Mouse (Mus musculus) forebrain, embryonic 10.5 days (tissue): ENCODE results near the gene Tmprss6. TPM values are rescaled to one million over a fixed set of nuclear protein-coding genes. Genes with fewer than 3 reads are reported as not detected.
A peak's percentile ranks its signal among the peaks of the same experiment; 100 is the strongest.

Experiments
- DNase-seq: peaks from one replicate; pipeline ENCODE4 v3.0.0-alpha.2; 2017; ENCODE audit warnings: low spot score; ENCODE audit errors: extremely low spot score
- H3K27ac ChIP-seq: fragments of 300-500 bp; sonication (generic); 2 replicates; pipeline ENCODE4 v1.5.1; 2016; ENCODE audit warnings: mild to moderate bottlenecking
- H3K27me3 ChIP-seq: fragments of 300-500 bp; sonication (generic); 2 replicates; pipeline ENCODE4 v1.6.1; 2016; ENCODE audit warnings: mild to moderate bottlenecking; ENCODE audit not compliant: poor library complexity, severe bottlenecking
- H3K36me3 ChIP-seq: fragments of 300-500 bp; sonication (generic); replicated peaks from 2 replicates; pipeline ENCODE4 v1.6.1; 2016; ENCODE audit warnings: mild to moderate bottlenecking, moderate library complexity
- H3K4me1 ChIP-seq: fragments of 300-500 bp; sonication (generic); 2 replicates; pipeline ENCODE4 v1.6.1; 2016
- H3K4me3 ChIP-seq: fragments of 300-500 bp; sonication (generic); 2 replicates; pipeline ENCODE4 v1.5.1; 2016; ENCODE audit warnings: mild to moderate bottlenecking, moderate library complexity
- H3K9me3 ChIP-seq: fragments of 300-500 bp; sonication (generic); 2 replicates; pipeline ENCODE4 v1.6.1; 2016; ENCODE audit warnings: mild to moderate bottlenecking, moderate library complexity
- WGBS: fragments of 180-500 bp; shearing (Covaris S2); methylation state at CpG from one replicate; pipeline ENCODE4 v1.1.7; 2016; 5-methylcytosine and 5-hydroxymethylcytosine counted together
- polyA plus RNA-seq: library from polyadenylated mRNA; unstranded; fragments of >200 nt; fragmentation: Nextera tagmentation; extraction: Ambion mirVana; gene quantifications from 2 replicates; pipeline ENCODE4 v1.2.1, GENCODE M21; 2016

The Tmprss6 gene
- polyA plus RNA-seq, 1 experiment from 2014 or later: 0.30 TPM

DNA sequence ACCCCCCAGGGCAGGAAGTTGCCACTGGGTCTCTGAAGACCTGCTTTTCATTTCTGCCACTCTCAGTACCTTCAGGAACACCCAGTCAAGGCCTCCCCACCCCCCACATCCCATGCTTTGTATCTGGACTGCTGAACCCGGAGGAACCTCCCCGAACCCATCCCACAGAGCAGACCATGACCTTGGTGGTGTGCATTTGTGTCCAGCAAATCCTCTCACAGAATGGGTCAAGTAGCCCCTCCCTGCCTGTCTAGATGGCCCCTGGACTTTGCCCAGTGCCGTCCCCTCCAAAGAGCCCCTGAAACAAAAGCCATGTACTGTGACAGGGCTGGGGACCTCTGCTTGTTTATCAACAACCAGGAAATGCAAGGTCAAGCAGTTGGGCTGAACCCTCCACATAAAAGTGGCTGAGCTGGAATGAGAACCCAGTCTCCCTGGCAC is 65.1 kb downstream of the Tmprss6 start:
- DNase-seq: no peak
- H3K4me1 ChIP-seq: peaks cover 63% of the 10 kb centered on the region
- peak overlapping the region; percentile 37 for H3K27ac ChIP-seq

DNA sequence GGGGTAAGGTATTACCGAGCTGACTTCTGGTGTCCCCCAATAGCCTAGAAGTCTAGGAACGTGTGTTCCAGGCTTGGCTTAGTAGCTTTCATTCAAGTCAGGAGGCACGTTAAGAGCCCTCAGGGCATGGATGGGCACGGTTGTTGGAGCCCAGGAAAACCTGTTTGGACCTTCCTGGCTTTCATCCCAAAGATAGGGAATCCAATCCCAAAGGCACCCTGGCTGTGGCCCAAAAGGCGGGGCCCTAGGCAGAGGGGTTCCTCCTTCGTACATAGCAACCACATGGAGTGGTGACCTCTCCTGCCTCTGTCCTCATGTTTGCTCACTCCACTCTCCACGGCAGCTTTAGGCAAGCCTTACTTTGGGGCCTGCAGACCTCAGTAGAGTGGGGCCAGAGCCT is 66.0 kb downstream of the Tmprss6 start:
- DNase-seq: no peak
- Histone ChIP-seq H3K4me3 (no peak overlapping the region), H3K9me3 (no peaks in the 10 kb centered on the region), H3K27me3 (peaks cover 1% of the 10 kb centered on the region; the same call in 1 of the 2 replicates), H3K4me1 (peaks cover 54% of the 10 kb centered on the region), H3K27ac (no peak overlapping the region), H3K36me3 (no peaks in the 10 kb centered on the region)
- 82% methylated on average over 7 of the region's 7 CpGs for WGBS

More for the DNA sequence above, 65.1 kb downstream of the Tmprss6 start:
- H3K36me3 ChIP-seq: no peaks in the 10 kb centered on the region
- H3K4me3 ChIP-seq: no peak overlapping the region
- WGBS: 62% methylated on average over 3 of the region's 3 CpGs
- no peaks in the 10 kb centered on the region for H3K9me3 ChIP-seq
- H3K27me3 ChIP-seq: peaks cover 10% of the 10 kb centered on the region

GRCm38 (mm10) chr15:78401921-78402320 is 66.5 kb downstream of the Tmprss6 start:
- H3K36me3 ChIP-seq: no peaks in the 10 kb centered on the region

DNA sequence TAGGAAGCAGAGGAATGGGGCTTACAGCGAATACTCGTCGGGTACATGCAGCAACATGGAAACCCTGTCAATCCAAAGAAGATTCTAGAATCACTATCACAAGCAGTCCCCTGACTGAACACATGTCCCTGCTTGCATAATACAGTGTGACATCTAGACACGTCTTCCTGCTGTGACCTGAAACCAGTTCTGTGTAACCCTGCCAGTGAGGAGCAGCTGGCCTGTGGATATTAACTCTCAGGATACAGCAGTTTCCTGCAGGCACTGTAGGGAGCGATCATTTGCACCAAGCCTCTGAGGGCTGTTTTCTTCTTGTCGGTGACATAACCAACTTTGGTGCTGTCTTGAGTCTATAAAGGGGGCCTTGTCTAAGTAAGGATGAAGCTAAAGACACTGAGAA is 67.1 kb downstream of the Tmprss6 start:
- Histone ChIP-seq H3K36me3 (no peaks in the 10 kb centered on the region), H3K27ac (no peak overlapping the region), H3K4me1 (peaks cover 43% of the 10 kb centered on the region), H3K9me3 (no peaks in the 10 kb centered on the region), H3K27me3 (no peaks in the 10 kb centered on the region; the same call in 1 of the 2 replicates), H3K4me3 (no peak overlapping the region)
- no peak for DNase-seq
- WGBS: 89% methylated on average over 6 of the region's 6 CpGs

More at GRCm38 (mm10) chr15:78401921-78402320, 66.5 kb downstream of the Tmprss6 start:
- DNase-seq: no peak
- Histone ChIP-seq H3K27me3 (no peaks in the 10 kb centered on the region; the same call in 1 of the 2 replicates), H3K27ac (no peak overlapping the region), H3K9me3 (no peaks in the 10 kb centered on the region), H3K4me3 (no peak overlapping the region), H3K4me1 (peaks cover 49% of the 10 kb centered on the region)
- 82% methylated on average over 4 of the region's 4 CpGs for WGBS

- WGBS: 85% methylated on average over 8 of the region's 8 CpGs
- DNase-seq: no peak
- H3K27ac ChIP-seq: no peak within 1 kb of the TSS
- H3K4me1 ChIP-seq: peaks cover 7% of the 10 kb centered on the region
- H3K27me3 ChIP-seq: no peaks in the 10 kb centered on the region
- H3K4me3 ChIP-seq: no peak within 1 kb of the TSS
- H3K9me3 ChIP-seq: no peaks in the 10 kb centered on the region
- no peaks in the 10 kb centered on the region for H3K36me3 ChIP-seq
These were observed 72.9 kb downstream of the Tmprss6 start, which contains the start of gene Tex33 for GRCm38 (mm10) chr15:78395478-78395962. Gene Tex33, minus strand, starts transcription at chr15:78395912.

DNA sequence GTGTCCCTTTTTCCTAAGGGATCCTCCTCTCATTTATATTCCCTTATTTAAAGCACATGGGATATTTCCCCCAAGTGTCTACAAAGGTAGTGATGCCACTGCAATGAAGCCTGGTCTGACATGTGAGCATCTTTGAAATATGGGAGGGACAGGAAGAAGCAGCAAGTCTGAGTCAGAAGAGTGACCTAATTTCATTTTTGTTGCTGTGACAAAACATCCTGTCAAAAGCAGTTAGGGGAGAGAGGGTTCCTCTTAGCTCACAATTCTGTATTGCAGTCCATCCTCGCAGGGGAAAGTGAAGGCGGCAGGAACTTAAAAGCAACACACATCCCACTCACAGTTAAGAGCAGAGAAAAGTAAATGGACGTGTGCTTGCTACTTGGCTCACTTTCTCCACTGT is 77.6 kb downstream of the Tmprss6 start:
- no peak for DNase-seq
- Histone ChIP-seq H3K4me1 (peaks cover 4% of the 10 kb centered on the region), H3K4me3 (no peak overlapping the region), H3K36me3 (no peaks in the 10 kb centered on the region), H3K27ac (no peak overlapping the region), H3K27me3 (no peaks in the 10 kb centered on the region), H3K9me3 (no peaks in the 10 kb centered on the region)
- WGBS: 81% methylated on average over 3 of the region's 3 CpGs

Other genes starting within 250 kb of the Tmprss6 start
- gene Ncf4, start 223.8 kb downstream of the Tmprss6 start, polyA plus RNA-seq: 4.1 and 6.0 TPM in 2 replicates
- 0.42 and 0.43 TPM in 2 replicates for gene Csf2rb2, start 162.9 kb downstream of the Tmprss6 start, polyA plus RNA-seq
- 3.3 and 3.9 TPM in 2 replicates for gene Csf2rb, start 142.9 kb downstream of the Tmprss6 start, polyA plus RNA-seq
- gene Tex33, start 72.7 kb downstream of the Tmprss6 start, polyA plus RNA-seq: not detected in 2 replicates
- 11.8 and 11.9 TPM in 2 replicates for gene Tst, start 62.7 kb downstream of the Tmprss6 start, polyA plus RNA-seq
- 0.90 and 2.0 TPM in 2 replicates for gene Mpst, start 62.2 kb downstream of the Tmprss6 start, polyA plus RNA-seq
- 56.8 and 57.1 TPM in 2 replicates for gene Kctd17, start 40.1 kb downstream of the Tmprss6 start, polyA plus RNA-seq
- not detected in 2 replicates for gene Il2rb, start 26.6 kb upstream of the Tmprss6 start, polyA plus RNA-seq
- gene C1qtnf6, start 62.8 kb upstream of the Tmprss6 start, polyA plus RNA-seq: 8.4 and 8.8 TPM in 2 replicates
- gene Sstr3, start 76.1 kb upstream of the Tmprss6 start, polyA plus RNA-seq: 0.09 TPM in 1 of 2 replicates, not detected in the other
- 3.1 and 6.1 TPM in 2 replicates for gene Rac2, start 104.1 kb upstream of the Tmprss6 start, polyA plus RNA-seq
- 4.5 TPM in 2 replicates for gene Cyth4, start 128.4 kb upstream of the Tmprss6 start, polyA plus RNA-seq